Mouse (Mus musculus): ENCODE results near the gene Pax3.

GRCm38 (mm10) chr1:78189501-78190345 is 7.2 kb downstream of the Pax3 start:
- TF ChIP-seq CTCF (IDR thresholded peaks at IDR 0.05; ENCODE audit: borderline replicate concordance, extremely low read depth, insufficient read depth, insufficient read length), result no peak
- TF ChIP-seq POLR2A (IDR thresholded peaks at IDR 0.05; ENCODE audit: borderline replicate concordance, extremely low read depth, insufficient read depth, insufficient read length, poor library complexity, severe bottlenecking), result no peak
